Mouse (Mus musculus): ENCODE data around the gene Gripap1. TPM values are rescaled to one million over a fixed set of nuclear protein-coding genes. Genes with fewer than 3 reads are reported as not detected.

Gene Gripap1
- 10 to 100 TPM; 41.0 to 50.8 TPM for total RNA-seq (2021)
- long read RNA-seq, experiment 1, transcript Gripap1-203 (26 exons, 3,015 nt), result minor isoform, 6 of 79 reads
- long read RNA-seq, experiment 1, transcript Gripap1-201 (25 exons, 3,156 nt), result major isoform, 40 of 79 reads
- long read RNA-seq, experiment 1, partial matches to known transcripts, result 14 of 79 reads
- long read RNA-seq, experiment 1, other reads (novel, unspliced or antisense), result 17 of 79 reads
- long read RNA-seq, experiment 2, transcript Gripap1-201 (25 exons, 3,156 nt), result major isoform, 9 of 17 reads
- long read RNA-seq, experiment 2, partial matches to known transcripts, result 2 of 17 reads
- long read RNA-seq, experiment 2, other reads (novel, unspliced or antisense), result 4 of 17 reads

DNA sequence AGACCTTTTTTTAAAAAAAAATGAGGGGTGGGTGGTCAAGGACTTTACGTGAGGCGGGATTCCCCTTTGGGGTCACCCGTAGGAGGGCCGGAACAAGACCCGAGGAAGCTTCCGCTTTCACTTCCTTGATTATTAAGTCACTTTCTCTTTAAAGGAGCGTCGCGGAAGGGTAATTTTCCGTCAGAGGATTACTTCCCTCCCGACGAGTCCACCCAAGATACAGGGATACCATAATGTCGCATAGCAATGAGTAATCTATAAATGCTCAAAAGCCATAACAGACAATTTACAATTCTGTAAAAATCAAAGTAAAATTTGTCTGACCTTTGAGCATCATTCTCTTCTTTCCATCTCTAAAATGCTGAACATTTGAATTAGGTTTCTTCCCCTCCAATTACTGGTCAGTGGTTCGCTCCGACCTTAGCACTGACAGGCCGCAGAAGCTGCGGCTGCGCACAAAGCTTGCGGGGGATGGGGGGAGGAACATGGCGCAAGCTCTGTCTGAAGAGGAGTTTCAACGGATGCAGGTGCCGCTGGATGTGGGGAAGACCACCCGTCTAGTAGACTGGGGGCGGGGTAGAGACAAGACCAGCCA lies at the start of gene Gripap1:
Gripap1 (plus strand) TSS at position 224 of the 595 bp plus-strand sequence.
- peak; percentile 79 to 88 for DNase-seq

DNA sequence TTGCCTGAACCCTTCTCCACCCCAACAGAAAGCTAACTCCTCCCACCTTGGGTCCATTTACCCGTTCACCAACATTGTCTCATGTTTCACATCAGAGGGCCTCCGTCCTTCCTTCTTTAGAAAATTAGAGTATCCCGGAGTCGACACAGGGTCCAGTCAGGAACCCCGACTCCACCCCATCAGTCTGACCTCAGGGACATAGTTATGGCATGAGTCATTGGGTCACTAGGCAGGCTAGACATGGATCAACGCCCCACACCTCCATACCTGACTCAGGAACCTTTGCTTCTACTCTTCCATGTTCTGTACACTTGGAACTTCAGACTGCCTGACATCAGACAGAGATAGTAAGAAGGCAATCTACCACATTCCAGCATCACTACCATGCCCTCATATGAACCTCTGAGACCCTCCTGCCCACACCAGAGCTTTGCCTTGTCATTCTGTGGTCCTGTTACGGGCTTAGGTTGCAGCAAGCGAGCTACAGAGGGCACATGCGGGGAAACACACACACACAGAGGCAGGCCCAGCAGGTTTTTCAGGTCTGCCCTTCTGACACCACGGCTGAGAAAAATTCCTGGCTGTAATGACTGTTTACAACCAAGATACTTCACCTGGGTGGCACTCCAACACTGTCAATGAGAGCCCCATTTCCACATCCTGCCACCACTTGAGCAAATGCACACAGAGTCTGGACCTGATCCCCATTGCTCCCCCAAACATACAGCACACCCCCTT lies 49.3 kb upstream of the Gripap1 start:
- no peak for DNase-seq

DNA sequence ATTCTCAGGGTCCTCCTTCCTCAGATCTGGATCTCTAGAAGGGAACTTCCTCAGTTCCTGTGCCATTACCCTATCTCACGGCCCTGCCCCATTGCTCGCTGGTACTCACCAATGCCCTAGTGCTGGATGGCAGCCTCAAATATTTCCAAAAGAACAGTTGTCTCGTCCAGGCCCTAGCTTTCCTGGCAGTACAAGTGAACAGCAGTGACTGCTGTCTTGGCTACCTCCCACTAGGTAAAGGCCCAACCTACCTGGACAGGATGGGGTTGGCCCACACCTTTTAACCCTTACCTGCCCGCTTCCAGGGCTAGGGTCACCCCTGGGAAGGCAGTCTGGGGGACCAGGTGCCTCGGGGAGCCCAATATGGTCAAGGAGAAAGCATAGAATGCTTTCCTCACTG lies 48.5 kb upstream of the Gripap1 start:
- DNase-seq, result no peak

DNA sequence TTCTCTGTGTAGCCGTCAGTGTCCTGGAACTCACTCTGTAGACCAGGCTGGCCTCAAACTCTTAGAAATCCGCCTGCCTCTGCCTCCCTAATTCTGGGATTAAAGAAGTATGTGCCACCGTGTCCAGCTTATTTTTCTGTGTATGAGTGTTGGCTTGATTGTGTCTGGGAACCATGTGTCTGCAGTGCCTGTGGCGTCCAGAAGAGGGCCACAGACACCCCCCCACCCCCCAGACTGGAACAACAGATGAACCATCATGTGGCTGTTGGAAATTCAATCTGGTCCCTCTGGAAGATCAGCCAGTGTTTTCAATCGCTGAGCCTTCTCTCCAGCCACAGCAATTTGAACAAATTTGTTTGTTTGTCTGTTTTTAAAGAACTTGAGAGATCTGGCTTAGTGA lies 46.1 kb upstream of the Gripap1 start:
- DNase-seq, result no peak

DNA sequence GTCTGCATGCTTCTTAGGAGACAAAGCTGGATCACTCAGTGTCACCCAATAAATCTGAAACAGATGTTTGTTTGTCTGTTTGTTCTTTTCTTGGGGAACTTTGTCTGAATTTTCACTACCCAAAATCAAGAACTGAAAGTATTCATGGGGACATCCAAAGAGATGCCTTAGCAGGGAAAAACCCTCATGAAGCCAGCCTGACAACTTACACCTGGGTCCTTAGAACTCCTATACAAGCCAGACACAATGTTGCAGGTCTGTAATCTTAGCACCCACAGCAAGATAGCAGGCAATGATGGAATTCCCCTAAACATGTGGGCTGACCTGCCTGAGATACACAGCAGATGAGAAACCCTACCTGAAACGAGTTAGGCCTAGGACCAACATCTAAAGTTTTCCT lies 44.6 kb upstream of the Gripap1 start:
- DNase-seq, result no peak

DNA sequence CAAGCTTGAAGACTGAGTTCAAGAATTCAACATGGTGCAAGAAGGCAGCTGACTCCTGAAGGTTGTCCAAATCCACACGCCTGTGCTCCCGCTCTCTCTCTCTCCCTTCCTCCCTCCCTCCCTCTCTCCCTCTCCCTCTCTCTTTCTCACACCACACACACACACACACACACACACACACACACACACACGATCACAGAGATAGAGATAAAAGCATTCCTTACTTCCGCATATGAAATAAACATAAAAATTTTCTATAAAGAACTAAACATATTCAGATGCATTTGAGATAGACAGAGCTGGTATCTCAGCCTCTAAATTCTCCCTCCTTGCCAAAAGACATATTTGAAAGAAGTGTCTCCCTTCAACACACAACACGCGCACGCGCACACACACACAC lies 44.1 kb upstream of the Gripap1 start:
- no peak for DNase-seq

DNA sequence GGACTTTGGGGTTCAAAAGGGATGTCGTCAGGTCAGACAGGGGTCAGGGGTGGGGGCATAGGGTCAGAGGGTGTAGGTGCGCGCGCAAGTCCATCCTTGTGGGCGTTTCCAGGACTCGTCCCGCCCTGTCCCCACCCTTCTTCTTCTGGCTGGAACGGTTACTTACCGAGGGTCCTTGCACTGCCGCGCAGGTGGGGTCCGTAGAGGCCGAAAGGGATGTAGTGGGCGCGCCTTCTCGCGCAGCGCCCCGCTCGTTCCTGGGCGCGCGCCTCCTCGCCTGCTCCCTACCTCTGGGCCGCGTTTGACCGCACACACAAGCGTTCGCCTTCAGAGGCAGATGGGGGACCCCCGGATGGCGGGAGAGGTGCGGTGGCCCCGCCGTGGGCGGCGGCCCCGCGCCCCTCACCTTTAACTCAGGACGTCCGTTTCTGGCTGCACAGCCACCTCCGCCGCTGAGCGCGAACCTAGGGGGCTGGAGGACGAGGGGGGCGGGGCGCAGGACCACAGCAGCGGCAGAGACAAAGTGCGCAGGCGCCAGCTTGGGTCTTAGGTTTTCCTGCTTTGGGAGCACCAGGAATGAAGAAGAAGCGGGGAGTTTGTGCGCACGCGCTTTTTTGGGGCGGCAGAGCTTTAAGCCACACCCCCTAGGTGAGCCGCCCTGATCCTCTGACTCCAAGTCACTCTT lies 39.0 kb upstream of the Gripap1 start, which contains the start of gene Ccdc120:
Ccdc120 (minus strand) TSS at position 474 of the 685 bp plus-strand sequence.
- peak; percentile 76 to 79 for DNase-seq

DNA sequence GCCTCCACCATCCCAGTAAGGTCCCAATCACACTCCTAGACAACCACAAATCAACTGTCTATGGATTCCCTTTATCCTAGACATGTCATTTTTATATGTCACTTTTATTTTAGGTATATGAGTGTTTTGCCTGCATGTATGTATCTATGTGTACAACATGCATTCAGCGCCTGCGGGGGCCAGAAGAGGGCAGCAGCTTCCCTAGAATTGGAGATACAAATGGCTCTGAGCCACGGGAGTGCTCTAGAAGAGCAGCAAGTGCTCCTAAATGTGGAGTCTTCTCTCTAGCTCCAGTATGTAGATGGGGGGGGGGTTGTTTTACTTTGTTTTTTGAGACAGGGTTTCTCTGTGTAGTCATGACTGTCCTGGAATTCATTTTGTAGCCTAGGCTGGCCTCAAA lies 35.9 kb upstream of the Gripap1 start:
- DNase-seq, result peak in 1 of 2 experiments; percentile 44

DNA sequence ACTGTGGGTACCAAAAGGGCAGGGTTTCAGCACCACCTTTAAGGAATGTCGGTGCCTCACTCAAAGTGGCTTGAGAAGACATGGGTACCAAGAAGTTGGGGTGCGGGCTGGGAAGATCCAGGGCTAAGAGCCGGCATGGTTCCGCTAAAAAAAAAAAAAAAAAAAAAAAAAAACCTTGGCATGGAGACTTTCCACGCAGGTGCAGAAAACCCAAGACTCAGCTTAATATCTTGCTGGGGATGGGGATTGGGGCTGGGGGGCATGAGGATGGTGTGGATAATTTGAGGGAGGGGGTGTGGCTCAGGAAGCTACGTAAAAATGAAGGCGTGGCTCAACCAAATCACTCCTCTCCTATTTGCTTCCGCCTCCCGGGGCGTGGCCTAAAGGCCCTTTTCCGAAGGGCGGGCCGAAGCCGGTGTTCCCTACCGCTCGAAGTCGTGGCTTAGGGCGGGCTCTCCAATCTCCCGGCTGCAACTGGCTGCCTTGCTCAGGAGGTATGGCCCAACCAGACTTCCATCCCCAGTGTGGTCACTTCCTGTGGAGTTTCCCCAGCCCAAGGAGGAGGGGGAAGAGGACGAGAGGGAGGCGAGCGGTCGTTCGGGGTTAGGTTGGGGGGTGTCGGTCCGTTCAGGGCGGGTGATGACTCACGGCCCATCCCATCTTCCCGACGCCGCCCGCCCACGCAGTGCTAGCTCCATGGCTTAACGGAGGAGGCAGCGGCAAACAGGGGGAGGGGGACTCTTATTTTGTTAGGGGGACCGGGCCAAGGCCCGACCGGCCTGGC lies 27.2 kb upstream of the Gripap1 start, which contains the start of gene Tfe3:
Tfe3 (plus strand) TSS at position 424 of the 784 bp plus-strand sequence.
- DNase-seq, result peak; percentile 93

DNA sequence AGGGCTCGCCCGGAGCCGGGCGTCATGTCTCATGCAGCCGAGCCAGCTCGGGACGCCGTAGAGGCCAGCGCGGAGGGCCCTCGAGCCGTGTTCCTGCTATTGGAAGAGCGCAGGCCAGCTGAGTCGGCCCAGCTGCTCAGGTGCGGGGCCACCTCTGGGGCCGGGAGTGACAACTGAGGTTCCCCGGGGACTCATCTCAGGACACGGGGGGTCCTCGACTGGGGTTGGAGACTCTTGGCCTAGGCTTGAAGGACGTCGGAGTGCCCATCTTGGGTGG lies 26.7 kb upstream of the Gripap1 start:
- DNase-seq, result no peak

DNA sequence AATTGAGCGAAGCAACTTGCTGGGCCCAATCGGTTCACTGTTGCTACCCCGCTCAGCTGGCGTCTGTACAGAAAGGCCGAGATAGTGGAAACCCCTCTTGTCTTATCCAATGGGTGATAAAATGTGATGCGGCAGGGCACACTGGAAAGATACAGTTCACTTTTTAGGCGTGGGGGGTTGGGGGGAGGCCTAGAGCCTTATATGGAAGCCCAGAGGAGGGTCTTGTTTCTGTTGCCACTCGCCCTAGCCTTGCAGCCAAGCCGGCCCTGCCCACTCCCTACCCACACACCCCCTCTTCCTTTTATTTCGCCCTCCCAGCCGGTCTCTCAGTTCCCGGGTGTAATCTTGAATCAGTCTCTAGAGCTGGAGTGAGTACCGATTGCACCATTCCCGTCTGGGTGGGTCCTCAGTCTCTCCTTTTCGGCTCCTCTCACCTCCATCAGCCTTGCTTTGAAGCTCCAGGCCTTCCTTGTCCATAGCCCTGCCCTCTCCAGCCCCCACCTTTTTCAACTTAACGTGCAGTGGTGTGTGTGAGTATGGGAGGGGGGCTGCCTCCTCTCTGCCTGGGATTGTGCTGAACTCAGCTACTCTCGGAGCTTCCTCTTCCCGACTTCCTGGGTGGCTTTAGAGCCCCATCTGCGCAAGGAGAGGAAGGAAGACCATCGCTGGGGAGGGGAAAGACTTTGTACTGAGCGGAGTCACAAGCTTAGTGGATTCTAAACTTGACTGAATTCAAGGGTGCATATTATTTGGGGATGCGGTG lies 25.8 kb upstream of the Gripap1 start:
- DNase-seq, result peak; percentile 37 to 43

DNA sequence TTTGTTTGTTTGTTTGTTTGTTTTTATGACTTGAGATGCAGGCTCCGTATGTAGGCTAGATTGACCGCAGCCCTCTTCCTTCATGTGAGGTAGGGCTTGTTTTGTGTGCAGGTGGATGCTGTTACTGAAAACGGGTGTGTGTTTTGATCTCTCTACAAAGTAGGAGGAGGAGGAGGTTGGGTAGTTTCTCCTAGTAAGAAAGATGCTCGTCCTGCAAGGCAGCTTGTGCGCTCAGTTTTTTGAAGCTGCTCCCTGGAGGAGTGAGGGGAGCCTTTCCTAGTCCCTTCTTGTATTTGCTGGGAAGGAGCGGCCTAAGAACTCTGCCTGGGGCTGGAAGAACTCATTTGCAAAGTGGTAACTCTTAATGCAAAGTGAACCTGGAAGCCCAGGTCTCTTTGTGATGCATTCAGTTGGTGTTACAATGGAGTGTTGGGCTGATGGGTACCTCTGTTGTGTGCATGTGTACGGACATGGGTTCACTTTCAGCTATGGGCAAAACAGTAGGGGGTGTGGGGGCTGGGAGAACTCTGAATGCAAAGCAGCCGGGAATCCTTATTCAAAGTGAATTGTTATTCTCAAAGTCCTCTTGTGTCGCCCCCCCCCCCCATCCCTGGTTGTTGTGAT lies 24.8 kb upstream of the Gripap1 start:
- no peak for DNase-seq

DNA sequence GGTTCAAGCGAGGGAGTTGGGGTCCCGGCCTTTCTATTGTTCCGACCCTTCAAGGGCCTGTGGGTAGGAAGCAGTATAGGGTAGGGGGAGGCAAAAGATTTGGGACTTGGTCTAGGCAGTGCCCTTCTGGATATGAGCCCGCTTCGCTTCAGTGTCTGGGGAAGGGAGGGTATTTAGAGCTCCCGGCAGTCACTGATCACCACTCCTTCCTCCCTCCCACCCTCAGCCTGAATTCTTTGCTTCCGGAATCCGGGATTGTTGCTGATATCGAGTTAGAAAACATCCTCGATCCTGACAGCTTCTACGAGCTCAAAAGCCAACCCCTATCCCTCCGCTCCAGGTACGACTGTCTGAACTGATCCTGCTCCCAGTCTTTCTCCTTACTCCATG lies 24.3 kb upstream of the Gripap1 start:
- no peak for DNase-seq

DNA sequence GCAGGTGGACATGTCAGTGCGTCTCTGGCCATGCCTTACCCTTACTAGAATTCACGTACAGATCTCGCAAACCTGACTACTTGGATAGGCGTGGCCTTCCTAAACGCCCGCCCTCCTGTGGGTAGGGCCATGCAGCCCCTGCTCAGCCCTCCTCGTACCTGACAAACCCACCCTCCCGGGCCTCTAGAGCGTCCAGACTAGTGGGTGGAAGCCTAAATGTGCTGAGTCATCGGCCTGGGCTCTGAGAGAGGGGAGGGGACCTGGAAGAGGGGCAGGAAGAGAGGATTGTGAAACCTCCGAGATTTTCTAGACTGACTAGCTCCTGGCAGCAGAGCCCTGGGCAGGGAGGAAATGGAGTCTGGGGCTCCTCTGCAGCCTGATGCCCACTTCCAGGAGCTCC lies 23.8 kb upstream of the Gripap1 start:
- DNase-seq, result peak; percentile 66 to 69

DNA sequence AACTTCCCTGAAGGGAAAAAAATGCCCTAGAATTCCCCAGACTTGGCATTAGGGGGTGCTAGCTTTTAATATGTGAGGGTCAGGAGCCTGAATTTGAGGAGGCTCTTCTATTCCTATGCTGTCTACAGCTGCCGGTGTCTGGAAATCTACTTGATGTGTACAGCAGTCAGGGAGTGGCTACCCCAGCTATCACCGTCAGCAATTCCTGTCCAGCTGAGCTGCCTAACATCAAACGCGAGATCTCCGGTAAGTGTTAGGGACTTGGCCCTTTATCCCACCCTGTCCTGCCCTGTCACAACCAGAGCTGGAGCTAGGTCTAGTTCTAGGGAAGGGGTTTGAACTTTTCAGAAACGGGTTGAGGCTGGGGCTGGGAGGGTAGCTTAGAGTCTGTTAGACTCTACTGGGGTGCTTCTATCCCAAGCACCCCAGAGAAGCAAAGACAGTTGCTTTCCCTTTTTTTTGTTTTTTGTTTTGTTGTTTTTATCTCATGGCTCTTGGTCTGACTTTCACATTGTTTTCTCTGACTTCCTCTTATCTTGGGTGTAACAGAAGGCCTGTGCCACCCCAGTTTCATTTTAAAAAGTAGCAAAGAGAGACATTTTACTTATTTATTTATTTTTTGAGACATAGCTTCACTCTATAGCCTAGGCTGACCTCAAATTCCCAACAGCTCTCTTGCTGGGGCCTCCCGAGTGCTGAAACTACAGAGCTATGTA lies 20.1 kb upstream of the Gripap1 start:
- no peak for DNase-seq

DNA sequence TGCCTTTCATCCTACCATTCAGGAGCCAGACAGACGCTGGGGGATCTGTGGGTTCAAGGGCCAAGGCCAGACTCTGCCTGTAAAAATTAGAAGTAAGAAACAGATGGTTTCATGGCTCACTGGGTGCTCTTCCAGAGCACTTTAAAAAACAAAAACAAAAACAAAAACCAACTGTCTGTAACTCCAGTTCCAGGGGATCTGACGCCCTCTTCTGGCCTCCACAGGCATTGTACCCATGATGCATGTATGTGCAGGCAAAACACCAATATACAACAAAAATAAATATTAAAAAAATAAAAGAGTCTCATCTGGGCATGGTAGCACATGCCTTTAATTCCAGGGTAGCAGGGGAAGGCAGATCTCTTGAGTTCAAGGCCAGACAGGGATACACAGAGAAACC lies 16.8 kb upstream of the Gripap1 start:
- no peak for DNase-seq

DNA sequence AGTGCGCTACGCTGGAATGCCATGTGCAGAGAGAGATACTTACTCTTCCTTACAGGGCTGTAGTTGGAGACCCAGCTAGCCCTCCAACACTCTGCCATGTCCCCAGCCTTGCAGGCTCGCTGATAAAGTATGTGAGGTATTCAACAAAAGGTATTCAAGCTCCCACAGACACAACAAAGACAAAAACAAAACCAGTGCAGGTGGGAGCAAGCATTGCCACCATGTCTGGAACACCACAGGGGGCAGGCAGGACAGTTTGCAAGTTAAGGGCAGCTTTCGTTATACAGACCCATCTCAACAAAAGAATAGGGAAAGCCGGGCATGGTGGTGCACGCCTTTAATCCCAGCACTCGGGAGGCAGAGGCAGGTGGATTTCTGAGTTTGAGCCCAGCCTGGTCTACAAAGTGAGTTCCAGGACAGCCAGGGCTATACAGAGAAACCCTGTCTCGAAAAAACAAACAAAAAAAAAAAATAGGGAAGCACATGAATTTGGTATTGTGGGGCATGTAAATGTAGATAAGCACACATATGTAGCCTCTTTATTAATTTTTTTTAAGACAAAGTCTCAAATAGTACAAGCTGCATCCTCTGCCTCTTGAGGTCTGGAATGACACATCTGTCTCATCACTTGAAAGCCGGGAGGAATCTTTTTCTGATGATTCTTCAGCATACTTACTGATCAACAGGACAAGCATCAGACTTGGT lies 13.9 kb upstream of the Gripap1 start:
- DNase-seq, result no peak

DNA sequence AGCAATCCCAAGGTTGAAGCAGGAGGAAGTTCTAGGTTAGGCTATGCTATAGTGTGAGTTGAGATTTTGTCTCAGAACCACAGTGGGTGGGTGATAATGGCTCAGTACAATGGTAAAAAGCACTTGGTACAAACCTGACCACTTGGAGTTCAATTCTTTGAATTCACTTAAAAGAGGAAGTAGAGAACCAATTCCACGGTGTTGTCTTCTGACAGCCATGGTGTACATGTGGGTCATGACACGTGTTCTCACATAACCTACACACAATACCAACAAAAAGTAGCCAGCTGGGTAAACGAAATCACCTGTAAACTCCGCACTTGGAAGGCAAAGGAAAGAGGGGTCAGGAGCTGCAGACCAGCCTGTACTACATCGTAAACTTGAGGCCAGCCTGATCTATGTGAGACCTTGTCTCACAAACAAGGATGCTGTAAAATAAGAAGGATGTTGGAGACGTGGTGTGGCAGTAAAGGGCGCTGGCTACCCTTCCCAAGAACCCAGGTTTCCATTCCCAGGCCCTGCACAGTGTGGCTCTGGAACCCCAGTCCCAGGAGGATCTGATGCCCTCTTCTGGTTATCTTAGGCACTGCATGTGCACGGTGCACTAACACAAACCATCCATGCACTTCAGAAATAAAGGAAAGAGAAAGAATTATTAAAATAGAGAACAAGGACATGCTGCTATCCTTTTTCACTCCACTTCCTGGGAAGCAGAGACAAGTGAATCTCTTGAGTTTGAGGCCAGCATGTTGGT lies 13.1 kb upstream of the Gripap1 start:
- peak; percentile 47 to 72 for DNase-seq
